Mouse (Mus musculus) thymus, adult 2 months (tissue): ENCODE results near the gene Ralgps2.

Source experiments
- CTCF ChIP-seq: fragments of 200-500 bp; IDR thresholded peaks from 2 replicates; pipeline ENCODE4 v1.5.1; 2012; ENCODE audit warnings: mild to moderate bottlenecking, control low read depth, low read length, moderate library complexity, borderline replicate concordance; ENCODE audit not compliant: control insufficient read depth, poor library complexity, insufficient read depth; ENCODE audit errors: extremely low read depth
- POLR2A ChIP-seq: fragments of 200-500 bp; IDR thresholded peaks from 2 replicates; pipeline ENCODE4 v1.6.1; 2012; ENCODE audit warnings: mild to moderate bottlenecking, low read length, control low read depth, moderate library complexity; ENCODE audit not compliant: control insufficient read depth, poor library complexity, insufficient read depth; ENCODE audit errors: extremely low read depth

GRCm38 (mm10) chr1:156812716-156813115, 126.7 kb downstream of the Ralgps2 start:
- TF ChIP-seq CTCF: no peak
- no peak for TF ChIP-seq POLR2A
